Mouse (Mus musculus): ENCODE results near the gene Arhgap24.

Gene Arhgap24

DNA sequence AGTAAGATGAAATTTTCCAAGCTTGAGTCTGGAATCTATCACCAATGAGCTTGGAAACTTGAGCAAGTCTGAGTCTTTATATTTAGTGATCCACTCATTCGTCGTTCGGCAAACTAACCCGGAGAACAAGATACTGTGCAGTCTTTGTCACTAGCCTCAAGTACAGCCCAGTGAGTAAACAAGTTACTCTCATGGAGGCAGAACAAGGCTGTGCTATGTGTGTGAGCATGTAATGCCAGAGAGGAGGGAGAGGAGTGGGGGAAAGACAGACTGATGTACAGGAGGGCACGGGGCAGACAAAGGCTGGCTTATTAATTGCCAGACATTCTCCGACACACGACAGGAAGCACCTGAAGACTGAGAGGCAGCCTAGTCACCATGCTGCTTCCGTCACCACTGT, 97.2 kb downstream of the Arhgap24 start:
- DNase-seq (ENCODE audit: low spot score) = no peak

- no peak for DNase-seq (ENCODE audit: low spot score)
These were observed 101.7 kb downstream of the Arhgap24 start for GRCm38 (mm10) chr5:102582864-102583410.

DNA sequence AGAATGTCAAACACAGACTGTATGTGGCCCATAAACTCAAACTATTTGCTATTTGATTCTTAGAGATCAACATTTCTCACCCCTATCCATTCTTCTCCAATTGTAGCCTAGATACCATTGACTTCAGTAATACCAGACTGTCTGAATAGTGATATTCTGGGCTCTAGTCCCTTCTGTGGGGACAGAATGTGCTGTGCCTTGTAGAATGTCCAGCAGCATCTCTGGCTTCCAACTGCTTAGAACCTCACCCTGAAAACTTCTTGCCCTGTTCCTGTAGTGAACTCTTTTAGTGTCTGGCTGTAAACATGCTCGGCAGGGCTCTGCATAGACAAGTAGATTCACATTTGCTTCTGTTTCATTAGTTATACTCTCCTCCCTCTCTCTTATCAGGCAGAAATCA, 110.2 kb downstream of the Arhgap24 start:
- no peak for DNase-seq (ENCODE audit: low spot score)

DNA sequence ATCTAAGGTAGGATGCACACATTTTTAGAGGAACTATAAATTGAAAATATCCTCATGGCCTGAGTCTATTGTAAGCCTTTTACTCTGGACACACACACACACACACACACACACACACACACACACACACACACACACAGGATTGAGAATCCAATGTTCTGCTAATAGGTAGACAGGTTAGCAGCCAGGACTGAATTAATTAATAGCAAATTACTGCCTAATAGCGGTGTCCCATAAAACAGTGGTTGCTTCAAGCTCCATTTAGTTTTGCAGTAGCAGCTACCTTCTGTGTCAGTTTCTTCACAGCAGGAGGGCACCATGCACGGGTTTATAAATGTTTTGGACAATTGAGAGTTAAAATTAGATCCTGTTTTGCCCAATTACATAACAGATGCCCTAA, 111.9 kb downstream of the Arhgap24 start:
- no peak for DNase-seq (ENCODE audit: low spot score)

DNA sequence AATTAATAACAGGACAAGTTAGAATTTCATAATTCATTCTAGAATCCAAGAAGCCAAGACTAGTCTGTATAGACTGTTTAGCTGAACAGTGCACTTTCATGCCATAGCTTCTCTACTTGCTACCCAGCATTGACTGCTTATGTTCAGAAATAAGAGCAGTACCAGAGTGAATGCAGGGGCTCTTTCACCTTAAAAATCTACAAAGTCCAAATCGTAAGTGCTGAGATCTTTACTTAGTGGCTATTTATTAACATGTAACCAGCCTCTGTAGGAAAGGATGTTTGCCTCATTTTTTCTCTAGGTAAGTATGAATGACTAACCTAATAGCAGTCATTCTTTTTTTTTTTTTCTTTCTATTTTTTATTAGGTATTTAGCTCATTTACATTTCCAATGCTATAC, 117.9 kb downstream of the Arhgap24 start:
- DNase-seq (ENCODE audit: low spot score) = no peak

DNA sequence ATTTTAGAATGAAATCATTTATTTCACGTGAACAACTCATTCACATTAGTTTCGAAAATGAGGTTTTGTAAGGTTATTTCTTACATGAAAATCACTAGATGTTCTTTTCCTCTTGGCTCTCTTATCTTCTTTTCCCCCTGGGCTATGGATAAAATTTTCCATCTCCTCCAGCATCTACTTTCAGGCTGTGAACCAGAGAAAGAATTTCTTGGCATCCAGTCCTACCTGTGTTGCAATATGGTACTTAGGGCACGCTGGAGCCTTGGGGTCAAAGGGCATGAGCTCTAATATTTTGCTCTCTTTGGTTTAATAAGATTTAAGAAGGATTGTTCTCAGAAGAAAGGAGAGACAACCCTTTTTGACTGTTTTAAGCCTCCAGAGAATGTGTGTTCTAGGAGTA, 132.4 kb downstream of the Arhgap24 start:
- no peak for DNase-seq (ENCODE audit: low spot score)

DNA sequence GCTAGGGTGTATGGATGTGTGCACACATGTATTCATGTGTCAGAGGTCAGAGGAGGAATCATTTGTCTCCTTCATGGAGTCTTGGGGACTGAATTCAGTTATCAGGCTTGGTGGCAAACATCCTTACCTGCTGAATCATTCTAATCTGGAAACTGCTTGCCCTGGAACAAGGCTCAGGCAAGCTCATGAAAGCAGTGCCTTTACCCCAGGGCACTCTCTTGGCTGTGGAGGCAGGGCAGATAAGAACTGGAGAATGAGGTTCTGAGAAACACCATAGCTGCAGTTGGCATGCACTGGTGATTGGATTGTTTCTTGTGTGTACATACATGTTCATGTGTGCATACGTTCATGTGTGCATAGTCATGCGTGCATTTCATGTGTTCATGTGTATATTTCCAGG, 132.9 kb downstream of the Arhgap24 start:
- no peak for DNase-seq (ENCODE audit: low spot score)

DNA sequence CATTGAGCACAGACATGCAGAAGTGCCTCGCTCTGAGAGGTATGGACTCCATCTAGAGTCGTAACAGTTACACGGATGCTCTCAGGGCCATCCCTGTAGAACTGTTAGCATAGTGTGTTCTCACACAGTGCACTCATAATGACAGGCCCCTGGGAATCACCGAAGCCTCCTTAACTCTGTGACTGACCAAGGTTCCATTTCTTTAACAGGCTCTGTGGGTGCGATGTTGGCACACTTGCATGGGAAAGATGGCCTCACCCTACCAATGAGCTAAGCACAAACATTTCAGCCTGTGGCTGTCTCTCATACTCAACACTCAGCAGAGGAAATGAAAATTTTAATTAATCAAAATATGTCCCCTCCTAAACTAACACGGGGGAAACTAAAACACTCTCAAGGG, 134.1 kb downstream of the Arhgap24 start:
- no peak for DNase-seq (ENCODE audit: low spot score)

DNA sequence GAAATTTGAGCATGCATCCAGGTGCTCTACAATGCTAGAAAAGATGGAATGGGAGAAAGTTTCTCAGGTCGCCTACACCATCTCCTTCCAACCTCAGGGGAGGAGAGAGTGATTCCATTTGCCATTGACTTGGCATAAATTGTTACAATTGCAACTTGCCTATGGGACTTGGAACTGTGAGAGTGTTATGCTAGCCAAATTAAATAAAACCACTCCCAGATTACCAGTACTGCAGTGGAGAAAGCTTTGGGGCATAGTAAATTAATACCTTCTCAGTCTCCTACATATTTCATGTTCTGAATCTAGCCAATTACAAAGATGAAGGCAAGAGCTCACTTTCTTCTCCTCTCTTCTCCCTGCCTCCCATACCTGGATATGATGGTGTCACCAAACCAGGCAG, 139.8 kb downstream of the Arhgap24 start:
- no peak for DNase-seq (ENCODE audit: low spot score)

DNA sequence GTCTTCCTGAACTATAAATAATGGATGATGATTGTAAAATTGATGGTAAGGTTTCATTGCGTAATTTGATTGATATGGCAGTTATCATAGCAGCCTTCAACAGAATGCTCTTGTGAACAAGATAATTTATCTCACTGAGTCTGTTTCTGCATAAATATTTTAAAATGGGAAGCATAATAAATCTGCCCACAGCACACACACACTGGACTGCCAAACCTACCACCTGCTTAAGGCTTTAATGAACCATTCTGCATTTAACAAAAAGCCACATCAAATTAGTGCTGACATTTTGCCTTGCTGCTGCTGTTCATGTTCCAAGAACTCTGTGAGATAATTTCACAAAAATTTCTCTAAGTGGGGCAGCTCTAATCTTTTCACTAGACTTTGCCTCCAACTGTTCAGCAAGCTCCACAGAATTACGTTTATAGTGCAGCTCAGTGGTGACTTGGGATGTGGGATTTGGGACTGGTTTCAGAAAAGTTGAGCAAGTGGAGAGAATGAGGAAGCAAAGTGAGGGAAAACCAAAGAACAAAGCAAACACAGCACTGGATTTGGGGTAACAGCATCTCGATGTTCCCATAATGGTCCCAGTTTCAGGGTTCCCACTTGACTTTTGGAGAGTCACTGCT, 142.7 kb downstream of the Arhgap24 start:
- no peak for DNase-seq (ENCODE audit: low spot score)

- DNase-seq (ENCODE audit: low spot score) = no peak
These were observed 145.5 kb downstream of the Arhgap24 start for GRCm38 (mm10) chr5:102626671-102627070.

- DNase-seq (ENCODE audit: low spot score) = no peak
These were observed 148.2 kb downstream of the Arhgap24 start for GRCm38 (mm10) chr5:102629362-102629771.

GRCm38 (mm10) chr5:102635591-102635990, 154.4 kb downstream of the Arhgap24 start:
- DNase-seq (ENCODE audit: low spot score) = no peak

DNA sequence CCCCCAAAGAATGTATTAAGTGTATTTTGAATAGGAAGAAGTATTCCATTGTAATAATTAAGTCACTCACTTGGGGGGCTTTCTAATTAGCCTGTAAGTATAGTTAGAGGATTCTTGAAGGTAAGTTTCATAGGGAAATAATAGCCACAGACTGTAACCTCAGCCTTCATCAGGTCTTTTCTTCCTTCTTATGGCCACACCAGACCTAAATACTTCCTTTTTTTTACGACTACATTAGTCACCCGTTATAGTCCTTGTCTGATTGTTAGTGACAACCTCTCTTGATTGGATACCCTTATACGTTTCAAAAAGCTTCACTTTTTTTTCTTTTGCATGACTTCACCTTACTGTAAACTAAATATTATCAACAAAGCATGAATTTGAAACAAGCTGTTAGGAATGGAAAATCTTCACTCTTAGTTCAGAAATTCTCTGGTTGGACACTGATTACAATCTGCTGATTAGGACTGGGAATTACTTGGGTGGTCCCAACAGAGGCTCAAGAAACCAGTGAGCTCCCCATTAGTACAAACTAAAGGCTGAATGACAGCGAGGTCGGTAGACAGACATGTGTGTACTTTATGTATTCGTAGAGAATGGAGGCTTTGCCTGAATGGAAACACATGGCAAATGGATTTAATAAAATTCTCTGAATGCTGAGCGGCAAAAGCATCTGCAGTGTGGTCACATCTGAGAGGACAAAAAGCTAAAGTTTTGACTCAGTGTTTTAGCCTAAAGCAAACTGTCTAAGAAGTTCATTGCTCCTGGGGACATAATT, 158.8 kb downstream of the Arhgap24 start:
- no peak for DNase-seq (ENCODE audit: low spot score)

DNA sequence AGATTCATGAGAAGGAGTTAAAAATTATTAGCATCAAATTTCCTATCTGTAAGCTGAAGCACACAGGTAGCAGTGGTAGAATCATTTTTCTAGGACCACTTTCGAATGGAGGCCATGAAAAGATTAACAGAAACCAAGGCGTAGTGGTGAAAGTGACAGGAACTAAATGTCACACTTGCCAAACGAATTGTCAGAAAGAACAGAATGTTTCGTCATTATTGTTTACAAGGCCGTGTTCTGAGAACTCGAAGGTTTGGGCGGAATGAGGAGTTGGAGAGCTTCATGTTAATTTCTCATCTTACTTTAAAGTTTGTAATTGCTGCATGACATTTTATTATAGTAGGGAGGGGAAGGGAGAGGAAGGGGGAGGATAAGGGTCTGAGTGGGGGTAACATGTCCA, 162.2 kb downstream of the Arhgap24 start:
- DNase-seq (ENCODE audit: low spot score) = no peak

DNA sequence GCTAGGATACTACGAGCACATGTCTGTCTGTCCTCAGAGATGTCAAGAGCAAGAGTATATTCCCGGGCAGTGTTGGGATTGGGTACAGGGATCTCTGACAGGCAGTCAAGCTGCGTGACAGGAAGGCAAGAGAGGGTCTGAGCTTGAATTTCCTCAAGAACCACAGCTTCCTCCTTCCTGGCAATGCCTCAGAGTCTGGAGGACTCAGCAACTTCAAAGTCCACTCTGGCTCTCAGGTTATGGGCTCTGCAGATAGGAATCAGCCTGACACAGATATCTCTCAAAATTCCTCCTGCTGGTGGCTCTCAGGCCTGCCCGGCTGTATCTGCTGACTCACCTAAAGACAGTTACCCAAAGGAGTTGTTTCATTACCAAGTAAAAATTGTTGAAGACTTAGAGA, 162.6 kb downstream of the Arhgap24 start:
- DNase-seq (ENCODE audit: low spot score) = no peak

GRCm38 (mm10) chr5:102659061-102659460, 177.9 kb downstream of the Arhgap24 start:
- no peak for DNase-seq (ENCODE audit: low spot score)

GRCm38 (mm10) chr5:102664988-102665726, 184.0 kb downstream of the Arhgap24 start:
- DNase-seq (ENCODE audit: low spot score) = no peak

DNA sequence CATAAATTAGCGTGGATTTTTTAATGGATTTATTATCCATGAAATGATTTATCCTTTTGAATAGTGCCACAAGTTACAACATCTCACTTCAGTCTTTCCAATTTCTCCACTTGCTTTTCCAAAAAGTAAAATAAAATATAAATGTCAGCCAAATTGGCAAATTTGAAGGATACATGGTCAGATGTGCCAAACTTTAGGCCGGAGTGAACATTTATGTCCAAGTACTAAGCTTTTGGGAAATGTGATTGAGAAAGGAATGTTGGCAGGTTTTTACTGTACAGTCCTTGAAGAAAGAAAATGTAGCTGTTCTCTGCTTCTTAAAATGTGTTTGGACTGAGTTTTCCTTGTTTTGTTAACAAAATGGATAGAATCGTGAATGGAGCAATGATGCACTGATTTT, 185.7 kb downstream of the Arhgap24 start:
- no peak for DNase-seq (ENCODE audit: low spot score)

GRCm38 (mm10) chr5:102667754-102668575, 186.8 kb downstream of the Arhgap24 start:
- no peak for DNase-seq (ENCODE audit: low spot score)

DNA sequence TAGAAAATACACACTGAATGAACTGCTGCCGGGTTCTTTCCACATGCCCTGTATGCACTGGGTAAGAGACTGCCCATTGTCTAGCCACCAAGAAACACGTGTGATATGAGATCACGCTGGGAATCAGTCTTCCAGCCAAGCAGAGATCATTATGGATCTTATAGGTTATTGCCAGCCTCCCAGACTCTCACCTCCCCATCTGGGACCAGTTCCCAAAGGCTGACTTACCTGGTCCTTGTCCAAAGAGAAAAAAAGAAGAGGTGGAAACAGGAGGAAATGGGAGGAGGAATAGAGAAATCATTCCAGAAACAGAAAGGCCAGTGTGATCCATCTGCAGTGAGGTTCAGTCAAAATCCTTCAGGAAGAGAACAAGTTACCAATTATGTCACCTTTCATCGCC, 189.0 kb downstream of the Arhgap24 start:
- no peak for DNase-seq (ENCODE audit: low spot score)
